ENCODE assay signal across 10 mouse cellular contexts in the genomic region with DNA sequence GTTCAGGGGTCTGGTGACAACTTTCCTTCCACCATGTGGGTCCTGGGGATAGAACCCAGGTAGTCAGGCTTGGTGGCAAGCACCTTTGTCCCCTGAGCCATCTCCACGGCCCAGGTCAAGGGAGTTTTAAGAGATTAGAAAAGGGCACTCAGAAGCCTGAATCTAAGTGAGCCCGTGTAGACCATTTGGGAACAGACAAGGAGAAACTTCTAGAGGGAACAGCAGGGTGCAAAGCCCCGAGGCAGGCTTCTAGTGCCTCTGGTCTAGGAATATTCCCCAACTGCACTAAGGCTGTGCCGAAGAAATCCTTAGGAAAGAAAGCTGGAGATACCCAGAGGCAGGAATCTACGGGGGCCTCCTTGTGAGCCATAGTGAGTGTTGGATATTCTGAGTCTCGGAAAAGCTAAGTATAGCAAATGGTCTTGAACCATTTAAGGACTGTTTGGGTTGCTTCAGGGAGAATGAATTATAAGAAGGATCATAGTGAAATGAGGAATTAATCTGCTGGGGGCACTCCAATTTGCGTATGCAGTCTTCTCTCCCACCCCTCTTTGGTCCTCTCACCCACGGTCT. TPM values are rescaled to one million over a fixed set of nuclear protein-coding genes. Genes with fewer than 3 reads are reported as not detected.
DNase-seq lines count a peak whose midpoint lies in the region; ATAC-seq and TF ChIP-seq lines count a peak whose summit lies in the region.
"Had no signal": no experiment of that assay in that cellular context is flagged by ENCODE, and none has a peak within 500 bp of the region (broad histone marks: within the 10 kb centered on the region; RNA-seq: fewer than 3 reads in every experiment).

No protein-coding gene starts in this region.

- TF ChIP-seq CTCF in liver, postnatal 0 days (IDR thresholded peaks at IDR 0.05; ENCODE audit: low read depth), result no peak
- no peak for TF ChIP-seq CTCF in olfactory bulb, adult 2 months (IDR thresholded peaks at IDR 0.05; ENCODE audit: insufficient read depth, low read depth, low read length)

- H3K27me3 ChIP-seq in liver, embryonic 11.5 days (replicated peaks; ENCODE audit: control insufficient read depth, insufficient read depth, low read length), result peaks cover 92% of the 10 kb centered on the region
- H3K27me3 ChIP-seq in liver, postnatal 0 days (ENCODE audit: insufficient read depth, low read length), result peaks cover 72% of the 10 kb centered on the region
- peaks cover 98% of the 10 kb centered on the region for H3K27me3 ChIP-seq in limb, embryonic 10.5 days (ENCODE audit: low read depth, poor library complexity, severe bottlenecking)

- ATAC-seq in cerebellum, adult (ENCODE audit: insufficient number of reproducible peaks, low FRiP score, low TSS enrichment), result no peak
- ATAC-seq in liver, embryonic 11.5 days (replicated peaks; ENCODE audit: low FRiP score), result no peak
- no peak for ATAC-seq in liver, postnatal 0 days

- no peak overlapping the region for H3K9ac ChIP-seq in liver, embryonic 11.5 days (ENCODE audit: low read depth, low read length)
- H3K9ac ChIP-seq in liver, postnatal 0 days (replicated peaks), result no peak overlapping the region
- H3K9ac ChIP-seq: liver, embryonic 13.5 days had no signal

- peak; percentile 39 for DNase-seq in cerebellum, adult 9-11 months
- DNase-seq in liver, embryonic 11.5 days (ENCODE audit: low spot score), result no peak
- no peak for DNase-seq in liver, postnatal 0 days
- no peak for DNase-seq in limb, embryonic 10.5 days (ENCODE audit: low spot score)
- no peak for DNase-seq in gastrocnemius, postnatal 25 days
- DNase-seq in left cerebral cortex, adult 8-10 months (ENCODE audit: low spot score in 2 of 2), result no peak

- no peak for TF ChIP-seq EP300 in liver, postnatal 0 days (IDR thresholded peaks at IDR 0.05; ENCODE audit: low read depth)

- H3K36me3 ChIP-seq in liver, embryonic 11.5 days (ENCODE audit: control insufficient read depth, insufficient read depth, low read length), result no peaks in the 10 kb centered on the region
- H3K36me3 ChIP-seq in liver, postnatal 0 days (replicated peaks; ENCODE audit: insufficient read depth, low read length), result no peaks in the 10 kb centered on the region
- H3K36me3 ChIP-seq in limb, embryonic 10.5 days, result no peaks in the 10 kb centered on the region
- H3K36me3 ChIP-seq: liver, embryonic 13.5 days had no signal

- no peak overlapping the region for H3K27ac ChIP-seq in liver, embryonic 11.5 days (ENCODE audit: low read depth, low read length)
- H3K27ac ChIP-seq in liver, postnatal 0 days (ENCODE audit: low read depth), result no peak overlapping the region
- no peak overlapping the region for H3K27ac ChIP-seq in limb, embryonic 10.5 days
- peak overlapping the region; percentile 88 for H3K27ac ChIP-seq in olfactory bulb, adult 2 months (ENCODE audit: insufficient read depth, low read depth, low read length)
- H3K27ac ChIP-seq: liver, embryonic 13.5 days had no signal

- TF ChIP-seq POLR2A in olfactory bulb, adult 2 months (IDR thresholded peaks at IDR 0.05; ENCODE audit: insufficient read depth, low read depth, low read length), result no peak

- H3K4me1 ChIP-seq in liver, embryonic 11.5 days (replicated peaks; ENCODE audit: control insufficient read depth, insufficient read depth, low read length), result peaks cover 6% of the 10 kb centered on the region
- peaks cover 5% of the 10 kb centered on the region; the same call in 1 of the 2 replicates for H3K4me1 ChIP-seq in liver, postnatal 0 days (ENCODE audit: insufficient read depth)
- peaks cover 31% of the 10 kb centered on the region for H3K4me1 ChIP-seq in limb, embryonic 10.5 days
- peaks cover 43% of the 10 kb centered on the region for H3K4me1 ChIP-seq in olfactory bulb, adult 2 months (ENCODE audit: control insufficient read depth, insufficient read depth, low read length)

- WGBS in liver, embryonic 11.5 days, result 49% methylated on average over 8 of the region's 8 CpGs
- WGBS in liver, postnatal 0 days (ENCODE audit: insufficient replicate concordance), result 45% methylated on average over 8 of the region's 8 CpGs
- 49% methylated on average over 8 of the region's 8 CpGs for WGBS in limb, embryonic 10.5 days
- 22% methylated on average over 8 of the region's 8 CpGs for WGBS in olfactory bulb, adult 2 months

- no peak overlapping the region for H3K4me3 ChIP-seq in liver, embryonic 11.5 days (ENCODE audit: low read depth, low read length)
- H3K4me3 ChIP-seq in liver, postnatal 0 days (ENCODE audit: low read depth, low read length), result no peak overlapping the region
- H3K4me3 ChIP-seq in limb, embryonic 10.5 days, result peak overlapping the region; percentile 70
- H3K4me3 ChIP-seq in olfactory bulb, adult 2 months (ENCODE audit: insufficient read depth, low read depth, low read length), result peak overlapping the region; percentile 88

- H3K9me3 ChIP-seq in liver, embryonic 11.5 days (ENCODE audit: control insufficient read depth, low read length), result no peaks in the 10 kb centered on the region
- no peaks in the 10 kb centered on the region for H3K9me3 ChIP-seq in liver, postnatal 0 days (ENCODE audit: low read length)
- H3K9me3 ChIP-seq in limb, embryonic 10.5 days (replicated peaks), result no peaks in the 10 kb centered on the region
- H3K9me3 ChIP-seq: liver, embryonic 13.5 days had no signal

- H3K4me2 ChIP-seq in liver, embryonic 11.5 days, result peak overlapping the region; percentile 92
- no peak overlapping the region for H3K4me2 ChIP-seq in liver, postnatal 0 days (ENCODE audit: low read depth, low read length)

RNA-seq across cellular contexts. Expression of gene Pianp, which starts 0.6 kb away (rescaled TPM):
- 0.30 and 0.40 TPM in 2 replicates for polyA plus RNA-seq in liver, embryonic 11.5 days (2014; fragmentation: Nextera tagmentation; extraction: Ambion mirVana)
- 0.07 and 0.15 TPM in 2 replicates for polyA plus RNA-seq in liver, postnatal 0 days (2015; fragmentation: Nextera tagmentation; extraction: Ambion mirVana)
- polyA plus RNA-seq in limb, embryonic 10.5 days (2016; fragmentation: Nextera tagmentation; extraction: Ambion mirVana), result 0.40 and 1.4 TPM in 2 replicates
- not detected in 2 replicates for polyA plus RNA-seq in olfactory bulb, adult 2 months (2012; ENCODE audit: insufficient read depth, insufficient read length, low replicate concordance, missing spikeins)
- total RNA-seq in gastrocnemius, postnatal 25 days (2021), result not detected
- total RNA-seq in left cerebral cortex, adult 8-10 months (2022), result 100 to 1,000 TPM; 146 to 232 (median 185) TPM
- polyA plus RNA-seq: erythroblast, embryonic 14.5 days had no signal

RNA-seq across cellular contexts. Expression of gene Zfp384, which starts 13.0 kb away (rescaled TPM):
- polyA plus RNA-seq in liver, embryonic 11.5 days (2014; fragmentation: Nextera tagmentation; extraction: Ambion mirVana), result 7.6 and 7.9 TPM in 2 replicates
- 3.3 and 3.5 TPM in 2 replicates for polyA plus RNA-seq in liver, postnatal 0 days (2015; fragmentation: Nextera tagmentation; extraction: Ambion mirVana)
- polyA plus RNA-seq in limb, embryonic 10.5 days (2016; fragmentation: Nextera tagmentation; extraction: Ambion mirVana), result 12.8 and 15.2 TPM in 2 replicates
- polyA plus RNA-seq in olfactory bulb, adult 2 months (2012; ENCODE audit: insufficient read depth, insufficient read length, low replicate concordance, missing spikeins), result 212 TPM in 1 of 2 replicates, not detected in the other
- total RNA-seq in gastrocnemius, postnatal 25 days (2021), result 10 to 100 TPM; 18.5 to 19.3 TPM
- 10 to 100 TPM; 36.8 to 48.5 (median 40.5) TPM for total RNA-seq in left cerebral cortex, adult 8-10 months (2022)

RNA-seq across cellular contexts. Expression of gene Cops7a, which starts 30.6 kb away (rescaled TPM):
- 147 and 159 TPM in 2 replicates for polyA plus RNA-seq in liver, embryonic 11.5 days (2014; fragmentation: Nextera tagmentation; extraction: Ambion mirVana)
- 61.0 TPM in 2 replicates for polyA plus RNA-seq in liver, postnatal 0 days (2015; fragmentation: Nextera tagmentation; extraction: Ambion mirVana)
- polyA plus RNA-seq in limb, embryonic 10.5 days (2016; fragmentation: Nextera tagmentation; extraction: Ambion mirVana), result 141 and 150 TPM in 2 replicates
- polyA plus RNA-seq in olfactory bulb, adult 2 months (2012; ENCODE audit: insufficient read depth, insufficient read length, low replicate concordance, missing spikeins), result 255 TPM in 1 of 2 replicates, not detected in the other
- 10 to 100 TPM; 96.2 to 99.0 TPM for total RNA-seq in gastrocnemius, postnatal 25 days (2021)
- total RNA-seq in left cerebral cortex, adult 8-10 months (2022), result 100 to 1,000 TPM; 154 to 177 (median 165) TPM

RNA-seq across cellular contexts. Expression of gene Ing4, which starts 43.6 kb away (rescaled TPM):
- 60.0 and 63.8 TPM in 2 replicates for polyA plus RNA-seq in liver, embryonic 11.5 days (2014; fragmentation: Nextera tagmentation; extraction: Ambion mirVana)
- polyA plus RNA-seq in liver, postnatal 0 days (2015; fragmentation: Nextera tagmentation; extraction: Ambion mirVana), result 23.8 and 24.3 TPM in 2 replicates
- polyA plus RNA-seq in limb, embryonic 10.5 days (2016; fragmentation: Nextera tagmentation; extraction: Ambion mirVana), result 121 and 145 TPM in 2 replicates
- not detected in 2 replicates for polyA plus RNA-seq in olfactory bulb, adult 2 months (2012; ENCODE audit: insufficient read depth, insufficient read length, low replicate concordance, missing spikeins)
- total RNA-seq in gastrocnemius, postnatal 25 days (2021), result 10 to 100 TPM; 24.2 to 29.1 TPM
- total RNA-seq in left cerebral cortex, adult 8-10 months (2022), result 10 to 100 TPM; 52.5 to 59.2 (median 54.2) TPM

RNA-seq across cellular contexts. Expression of gene Acrbp, which starts 53.6 kb away (rescaled TPM):
- polyA plus RNA-seq in liver, embryonic 11.5 days (2014; fragmentation: Nextera tagmentation; extraction: Ambion mirVana), result 6.0 and 7.4 TPM in 2 replicates
- polyA plus RNA-seq in liver, postnatal 0 days (2015; fragmentation: Nextera tagmentation; extraction: Ambion mirVana), result 1.3 and 2.0 TPM in 2 replicates
- 10.1 and 13.0 TPM in 2 replicates for polyA plus RNA-seq in limb, embryonic 10.5 days (2016; fragmentation: Nextera tagmentation; extraction: Ambion mirVana)
- not detected in 2 replicates for polyA plus RNA-seq in olfactory bulb, adult 2 months (2012; ENCODE audit: insufficient read depth, insufficient read length, low replicate concordance, missing spikeins)
- 1 to 10 TPM; 1.1 to 1.9 TPM for total RNA-seq in gastrocnemius, postnatal 25 days (2021)
- total RNA-seq in left cerebral cortex, adult 8-10 months (2022), result 10 to 100 TPM in 2 of 4 experiments, 1 to 10 TPM in 2; 8.6 to 12.1 (median 10.1) TPM

Comparison
In these comparisons a context has a peak if more than half of its experiments do, and no peak if none do; other contexts are left out.
1. H3K4me3 ChIP-seq: peak in limb, embryonic 10.5 days (single experiment) and olfactory bulb, adult 2 months (single experiment); none in liver, embryonic 11.5 days (single experiment) and liver, postnatal 0 days (single experiment).